Mouse (Mus musculus) liver, postnatal 0 days (tissue): ENCODE measurements around the gene Aspn. TPM values are rescaled to one million over a fixed set of nuclear protein-coding genes. Genes with fewer than 3 reads are reported as not detected.

Experiments
- ATAC-seq: fragments of 200-750 bp; cut with Nextera tagmentation; 2 replicates; pipeline ENCODE4 v1.8.0; 2017; ENCODE audit warnings: mild to moderate bottlenecking, moderate library complexity
- DNase-seq: peaks from one replicate; pipeline ENCODE4 v3.0.0-alpha.2; 2016
- H3K27ac ChIP-seq: fragments of 300-500 bp; sonication (generic); 2 replicates; pipeline ENCODE4 v1.5.1; 2014; ENCODE audit warnings: antibody characterized with exemption, moderate library complexity, mild to moderate bottlenecking, low read depth
- H3K27me3 ChIP-seq: fragments of 300-500 bp; sonication (generic); 2 replicates; pipeline ENCODE4 v1.6.1; 2014; ENCODE audit warnings: low read length, control low read depth, mixed read lengths; ENCODE audit not compliant: insufficient read depth
- H3K36me3 ChIP-seq: fragments of 300-500 bp; sonication (generic); replicated peaks from 2 replicates; pipeline ENCODE4 v1.6.1; 2014; ENCODE audit warnings: mild to moderate bottlenecking, control low read depth, low read length, moderate library complexity, mixed read lengths; ENCODE audit not compliant: insufficient read depth
- H3K4me1 ChIP-seq: fragments of 300-500 bp; sonication (generic); 2 replicates; pipeline ENCODE4 v1.6.1; 2014; ENCODE audit warnings: antibody characterized with exemption, mild to moderate bottlenecking, control low read depth; ENCODE audit not compliant: insufficient read depth
- H3K4me2 ChIP-seq: fragments of 300-500 bp; sonication (generic); 2 replicates; pipeline ENCODE4 v1.6.1; 2014; ENCODE audit warnings: low read depth, mild to moderate bottlenecking, low read length, moderate library complexity, mixed read lengths
- H3K4me3 ChIP-seq: fragments of 300-500 bp; sonication (generic); 2 replicates; pipeline ENCODE4 v1.5.1; 2014; ENCODE audit warnings: low read depth, low read length
- H3K9ac ChIP-seq: fragments of 300-500 bp; sonication (generic); replicated peaks from 2 replicates; pipeline ENCODE4 v1.6.1; 2014; ENCODE audit warnings: mild to moderate bottlenecking, moderate library complexity
- H3K9me3 ChIP-seq: fragments of 300-500 bp; sonication (generic); 2 replicates; pipeline ENCODE4 v1.6.1; 2016; ENCODE audit warnings: mild to moderate bottlenecking, control low read depth, low read length, mixed read lengths
- CTCF ChIP-seq: sonication (generic); IDR thresholded peaks from 2 replicates; pipeline ENCODE4 v1.5.1; 2016; ENCODE audit warnings: antibody characterized with exemption, low read depth
- EP300 ChIP-seq: IDR thresholded peaks from 2 replicates; pipeline ENCODE4 v1.6.1; 2016; ENCODE audit warnings: antibody characterized with exemption, low read depth, mild to moderate bottlenecking
- WGBS: fragments of 180-500 bp; shearing (Covaris S2); extraction: QIAGEN DNeasy Blood & Tissue Kit; methylation state at CpG from one replicate; pipeline ENCODE4 v1.1.7; 2014; ENCODE audit not compliant: insufficient replicate concordance; 5-methylcytosine and 5-hydroxymethylcytosine counted together
- polyA plus RNA-seq: library from polyadenylated mRNA; unstranded; fragments of >200 nt; fragmentation: Nextera tagmentation; extraction: Ambion mirVana; gene quantifications from 2 replicates; pipeline ENCODE4 v1.2.1, GENCODE M21; 2015

Gene Aspn
- polyA plus RNA-seq, 1 experiment from 2014 or later = 0.93 TPM

- Histone ChIP-seq H3K27ac (no peak overlapping the region), H3K4me2 (no peak overlapping the region), H3K36me3 (no peaks in the 10 kb centered on the region), H3K4me3 (no peak overlapping the region), H3K9me3 (no peaks in the 10 kb centered on the region), H3K9ac (no peak overlapping the region), H3K27me3 (no peaks in the 10 kb centered on the region), H3K4me1 (no peaks in the 10 kb centered on the region)
- TF ChIP-seq CTCF = no peak
- TF ChIP-seq EP300 = no peak
- ATAC-seq = no peak
- 83% methylated on average over 1 of the region's 1 CpGs for WGBS
- no peak for DNase-seq
Measured at GRCm38 (mm10) chr13:49556203-49556602, 12.0 kb downstream of the Aspn start.

- DNase-seq (no peak), ATAC-seq (no peak)
- Histone ChIP-seq H3K4me3 (no peak overlapping the region), H3K9me3 (no peaks in the 10 kb centered on the region), H3K9ac (no peak overlapping the region), H3K4me2 (no peak overlapping the region), H3K27me3 (no peaks in the 10 kb centered on the region), H3K36me3 (no peaks in the 10 kb centered on the region), H3K4me1 (no peaks in the 10 kb centered on the region), H3K27ac (no peak overlapping the region)
- TF ChIP-seq EP300 (no peak), CTCF (no peak)
- 61% methylated on average over 1 of the region's 1 CpGs for WGBS
Measured at GRCm38 (mm10) chr13:49556924-49557323, 12.7 kb downstream of the Aspn start.

GRCm38 (mm10) chr13:49559185-49559584 lies 14.9 kb downstream of the Aspn start:
- no peaks in the 10 kb centered on the region for H3K4me1 ChIP-seq
- 50% methylated on average over 2 of the region's 2 CpGs for WGBS
- ATAC-seq (no peak), DNase-seq (peak; percentile 31)
- no peak overlapping the region for H3K27ac ChIP-seq
- TF ChIP-seq EP300 (no peak), CTCF (peak; percentile 65)
- no peak overlapping the region for H3K9ac ChIP-seq
- H3K4me2 ChIP-seq = no peak overlapping the region
- no peaks in the 10 kb centered on the region for H3K27me3 ChIP-seq
- no peaks in the 10 kb centered on the region for H3K36me3 ChIP-seq
- H3K4me3 ChIP-seq = no peak overlapping the region
- H3K9me3 ChIP-seq = no peaks in the 10 kb centered on the region

- no peak for DNase-seq
- 27% methylated on average over 2 of the region's 2 CpGs for WGBS
Measured at GRCm38 (mm10) chr13:49560886-49561285, 16.6 kb downstream of the Aspn start.

GRCm38 (mm10) chr13:49564347-49564746 lies 20.1 kb downstream of the Aspn start:
- no peak overlapping the region for H3K4me3 ChIP-seq
- no peak for ATAC-seq
- no peak for TF ChIP-seq EP300
- no peak for TF ChIP-seq CTCF
- H3K9me3 ChIP-seq = no peaks in the 10 kb centered on the region
- no peak overlapping the region for H3K9ac ChIP-seq
- no peak overlapping the region for H3K27ac ChIP-seq
- no peak for DNase-seq
- no peaks in the 10 kb centered on the region for H3K36me3 ChIP-seq
- no peak overlapping the region for H3K4me2 ChIP-seq
- H3K27me3 ChIP-seq = no peaks in the 10 kb centered on the region
- WGBS = 88% methylated on average over 1 of the region's 1 CpGs
- H3K4me1 ChIP-seq = no peaks in the 10 kb centered on the region

More at GRCm38 (mm10) chr13:49560886-49561285, 16.6 kb downstream of the Aspn start:
- no peak overlapping the region for H3K4me3 ChIP-seq
- ATAC-seq = peak; percentile 29; the same call in 1 of the 2 replicates
- H3K4me2 ChIP-seq = no peak overlapping the region
- H3K36me3 ChIP-seq = no peaks in the 10 kb centered on the region
- H3K4me1 ChIP-seq = no peaks in the 10 kb centered on the region
- H3K9ac ChIP-seq = no peak overlapping the region
- H3K9me3 ChIP-seq = no peaks in the 10 kb centered on the region
- no peak overlapping the region for H3K27ac ChIP-seq
- TF ChIP-seq CTCF = no peak
- TF ChIP-seq EP300 = peak; percentile 52; the same call in 1 of the 2 replicates
- H3K27me3 ChIP-seq = no peaks in the 10 kb centered on the region

- no peak for TF ChIP-seq CTCF
- TF ChIP-seq EP300 = no peak
- no peak for DNase-seq
- no peak overlapping the region for H3K27ac ChIP-seq
Measured at GRCm38 (mm10) chr13:49570371-49570770, 26.1 kb downstream of the Aspn start.

GRCm38 (mm10) chr13:49571418-49571817 lies 27.2 kb downstream of the Aspn start:
- Histone ChIP-seq H3K27me3 (no peaks in the 10 kb centered on the region), H3K4me3 (no peak overlapping the region), H3K9me3 (no peaks in the 10 kb centered on the region), H3K4me1 (no peaks in the 10 kb centered on the region), H3K4me2 (no peak overlapping the region), H3K27ac (no peak overlapping the region), H3K9ac (no peak overlapping the region), H3K36me3 (no peaks in the 10 kb centered on the region)
- DNase-seq = no peak
- no peak for TF ChIP-seq CTCF
- TF ChIP-seq EP300 = peak; percentile 95
- peak; percentile 73 for ATAC-seq
- 46% methylated on average over 2 of the region's 2 CpGs for WGBS

More at GRCm38 (mm10) chr13:49570371-49570770, 26.1 kb downstream of the Aspn start:
- ATAC-seq = no peak
- Histone ChIP-seq H3K9me3 (no peaks in the 10 kb centered on the region), H3K4me3 (no peak overlapping the region), H3K9ac (no peak overlapping the region), H3K4me2 (no peak overlapping the region), H3K4me1 (no peaks in the 10 kb centered on the region), H3K27me3 (no peaks in the 10 kb centered on the region), H3K36me3 (no peaks in the 10 kb centered on the region)
- 62% methylated on average over 3 of the region's 3 CpGs for WGBS
